Mouse (Mus musculus) forebrain, postnatal 0 days (tissue): ENCODE results near the gene Gm28305. TPM values are rescaled to one million over a fixed set of nuclear protein-coding genes. Genes with fewer than 3 reads are reported as not detected.
A peak's percentile ranks its signal among the peaks of the same experiment; 100 is the strongest.

Experiments
- ATAC-seq: fragments of 200-750 bp; cut with Nextera tagmentation; 2 replicates; pipeline ENCODE4 v1.8.0; 2017; ENCODE audit warnings: mild to moderate bottlenecking, moderate library complexity
- DNase-seq: peaks from one replicate; pipeline ENCODE4 v3.0.0-alpha.2; 2015
- H3K27ac ChIP-seq: fragments of 300-500 bp; sonication (generic); 2 replicates; pipeline ENCODE4 v1.5.1; 2014; ENCODE audit warnings: low read depth, mild to moderate bottlenecking, antibody characterized with exemption, low read length, moderate library complexity, mixed read lengths
- H3K27me3 ChIP-seq: fragments of 300-500 bp; sonication (generic); 2 replicates; pipeline ENCODE4 v1.6.1; 2014; ENCODE audit warnings: mild to moderate bottlenecking, low read length, mixed read lengths; ENCODE audit not compliant: insufficient read depth
- H3K36me3 ChIP-seq: fragments of 300-500 bp; sonication (generic); 2 replicates; pipeline ENCODE4 v1.6.1; 2014; ENCODE audit warnings: mild to moderate bottlenecking, moderate library complexity; ENCODE audit not compliant: insufficient read depth
- H3K4me1 ChIP-seq: fragments of 300-500 bp; sonication (generic); 2 replicates; pipeline ENCODE4 v1.6.1; 2014; ENCODE audit warnings: antibody characterized with exemption; ENCODE audit not compliant: insufficient read depth
- H3K4me2 ChIP-seq: fragments of 300-500 bp; sonication (generic); 2 replicates; pipeline ENCODE4 v1.6.1; 2014; ENCODE audit warnings: low read depth, mild to moderate bottlenecking, moderate library complexity
- H3K4me3 ChIP-seq: fragments of 300-500 bp; sonication (generic); 2 replicates; pipeline ENCODE4 v1.5.1; 2014; ENCODE audit warnings: low read depth, low read length, mixed read lengths
- H3K9ac ChIP-seq: fragments of 300-500 bp; sonication (generic); 2 replicates; pipeline ENCODE4 v1.6.1; 2014; ENCODE audit warnings: mild to moderate bottlenecking
- H3K9me3 ChIP-seq: fragments of 300-500 bp; sonication (generic); 2 replicates; pipeline ENCODE4 v1.6.1; 2016; ENCODE audit warnings: low read length
- CTCF ChIP-seq: sonication (generic); IDR thresholded peaks from 2 replicates; pipeline ENCODE4 v1.5.1; 2016; ENCODE audit warnings: antibody characterized with exemption, control low read depth, low read depth
- WGBS: fragments of 180-500 bp; shearing (Covaris S2); extraction: QIAGEN DNeasy Blood & Tissue Kit; methylation state at CpG from one replicate; pipeline ENCODE4 v1.1.7; 2014; 5-methylcytosine and 5-hydroxymethylcytosine counted together
- polyA plus RNA-seq: library from polyadenylated mRNA; unstranded; fragments of >200 nt; fragmentation: Nextera tagmentation; extraction: Ambion mirVana; gene quantifications from 2 replicates; pipeline ENCODE4 v1.2.1, GENCODE M21; 2015
- total RNA-seq: library from RNA; depleted of rRNA; stranded (reverse); fragments of >200 nt; gene quantifications from 2 replicates; pipeline ENCODE4 v1.2.3, GENCODE M21; 2014

The Gm28305 gene
- total and polyA plus RNA-seq, 2 experiments from 2014 or later: not detected

DNA sequence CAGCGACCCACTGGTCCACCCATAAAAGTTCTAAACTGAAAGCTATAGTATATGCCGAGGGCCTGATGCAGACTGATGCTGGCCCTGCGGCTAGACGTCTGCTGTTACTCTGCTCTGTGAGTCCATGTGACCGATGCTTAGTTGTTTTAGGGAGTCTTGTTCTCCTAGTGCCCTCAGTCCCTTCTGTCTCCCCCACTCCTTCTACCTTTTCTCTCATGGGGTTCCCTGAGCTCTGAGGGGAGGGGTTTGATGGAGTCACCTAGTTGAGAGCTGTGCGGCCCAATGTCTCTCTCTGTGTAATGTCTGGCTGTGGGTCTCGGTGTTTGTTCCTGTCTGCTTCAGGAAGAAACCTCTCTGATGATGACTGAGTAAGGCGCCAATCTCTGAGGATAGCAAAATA is 13.3 kb upstream of the Gm28305 start:
- H3K36me3 ChIP-seq: peaks cover 23% of the 10 kb centered on the region
- H3K9ac ChIP-seq: no peak overlapping the region
- H3K9me3 ChIP-seq: no peaks in the 10 kb centered on the region
- DNase-seq (no peak), ATAC-seq (no peak)
- H3K4me2 ChIP-seq: no peak overlapping the region
- H3K4me1 ChIP-seq: no peaks in the 10 kb centered on the region
- H3K27ac ChIP-seq: no peak overlapping the region
- WGBS: 96% methylated on average over 8 of the region's 8 CpGs
- H3K4me3 ChIP-seq: no peak overlapping the region
- TF ChIP-seq CTCF: no peak
- H3K27me3 ChIP-seq: no peaks in the 10 kb centered on the region

DNA sequence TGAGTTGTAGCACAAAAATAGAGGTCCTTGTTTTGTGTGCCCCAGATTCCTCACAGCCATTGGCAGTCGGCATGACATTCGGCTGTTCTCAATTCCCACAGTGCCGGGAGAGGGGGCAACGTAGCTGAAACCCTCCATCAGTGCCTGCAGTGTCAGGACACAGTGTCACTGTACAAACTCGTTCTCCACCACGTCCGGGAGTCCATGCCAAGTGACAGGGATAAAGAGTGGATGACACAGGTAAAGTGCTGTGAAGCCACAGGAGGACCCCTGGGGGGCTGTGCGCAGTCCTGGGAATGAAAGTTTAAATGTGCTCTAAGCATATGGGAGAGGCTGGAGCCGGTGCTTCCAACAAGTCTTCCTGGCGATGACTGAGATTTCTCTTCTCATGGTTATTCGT is 10.6 kb upstream of the Gm28305 start:
- no peaks in the 10 kb centered on the region for H3K27me3 ChIP-seq
- H3K36me3 ChIP-seq: peaks cover 17% of the 10 kb centered on the region
- no peaks in the 10 kb centered on the region for H3K9me3 ChIP-seq
- DNase-seq: no peak
- H3K4me2 ChIP-seq: no peak overlapping the region
- WGBS: 93% methylated on average over 11 of the region's 11 CpGs
- no peak overlapping the region for H3K27ac ChIP-seq
- no peaks in the 10 kb centered on the region for H3K4me1 ChIP-seq
- no peak for ATAC-seq
- no peak overlapping the region for H3K9ac ChIP-seq
- H3K4me3 ChIP-seq: no peak overlapping the region
- TF ChIP-seq CTCF: no peak

DNA sequence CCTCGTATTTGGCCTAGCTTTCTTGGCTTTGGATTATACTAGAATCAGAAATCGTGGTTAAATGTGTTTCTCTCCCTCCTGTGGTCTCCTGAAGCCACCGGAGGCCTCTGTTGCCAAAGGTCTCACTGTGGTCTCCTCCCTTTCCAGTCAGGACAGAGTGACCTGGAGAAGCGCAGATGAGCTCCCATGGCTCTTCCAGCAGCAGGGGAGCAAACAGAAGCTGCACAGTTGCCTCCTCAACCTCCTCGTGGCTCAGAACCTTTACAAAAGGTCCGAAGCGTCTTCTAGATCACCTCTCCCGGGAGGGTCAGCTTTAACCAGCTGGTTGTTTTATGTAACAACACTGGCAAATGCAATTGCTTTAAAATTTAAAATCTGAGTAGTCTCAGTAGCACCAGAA is 6.2 kb upstream of the Gm28305 start:
- H3K9me3 ChIP-seq: no peaks in the 10 kb centered on the region
- H3K4me1 ChIP-seq: no peaks in the 10 kb centered on the region
- H3K27me3 ChIP-seq: no peaks in the 10 kb centered on the region
- 83% methylated on average over 8 of the region's 8 CpGs for WGBS
- H3K36me3 ChIP-seq: peaks cover 9% of the 10 kb centered on the region
- TF ChIP-seq CTCF: no peak
- H3K4me2 ChIP-seq: no peak overlapping the region
- H3K9ac ChIP-seq: no peak overlapping the region
- ATAC-seq (no peak), DNase-seq (no peak)
- H3K27ac ChIP-seq: no peak overlapping the region
- no peak overlapping the region for H3K4me3 ChIP-seq

DNA sequence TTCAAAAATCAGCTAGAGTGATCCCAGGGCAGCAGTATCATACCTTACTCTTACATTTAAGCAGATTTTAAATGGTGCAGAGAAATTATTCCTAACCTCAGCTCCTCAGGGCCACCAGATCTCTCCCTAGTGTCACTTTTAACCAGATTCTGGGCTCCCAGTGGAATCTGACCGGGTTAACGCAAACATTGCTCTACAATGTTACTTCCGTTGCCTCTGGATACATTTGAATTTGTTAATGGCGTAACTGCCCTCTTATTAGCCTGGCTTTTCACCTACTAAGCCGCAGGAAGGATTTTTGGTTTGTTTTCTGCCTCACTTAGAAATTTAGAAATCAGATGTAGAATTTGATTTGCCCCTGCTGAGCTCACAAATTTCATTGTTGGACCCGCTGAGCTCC is 5.7 kb upstream of the Gm28305 start:
- no peaks in the 10 kb centered on the region for H3K9me3 ChIP-seq
- ATAC-seq: no peak
- 75% methylated on average over 6 of the region's 6 CpGs for WGBS
- H3K9ac ChIP-seq: no peak overlapping the region
- no peak overlapping the region for H3K27ac ChIP-seq
- no peak for DNase-seq
- H3K4me3 ChIP-seq: no peak overlapping the region
- H3K4me1 ChIP-seq: no peaks in the 10 kb centered on the region
- H3K27me3 ChIP-seq: no peaks in the 10 kb centered on the region
- TF ChIP-seq CTCF: no peak
- peaks cover 9% of the 10 kb centered on the region for H3K36me3 ChIP-seq
- H3K4me2 ChIP-seq: no peak overlapping the region

DNA sequence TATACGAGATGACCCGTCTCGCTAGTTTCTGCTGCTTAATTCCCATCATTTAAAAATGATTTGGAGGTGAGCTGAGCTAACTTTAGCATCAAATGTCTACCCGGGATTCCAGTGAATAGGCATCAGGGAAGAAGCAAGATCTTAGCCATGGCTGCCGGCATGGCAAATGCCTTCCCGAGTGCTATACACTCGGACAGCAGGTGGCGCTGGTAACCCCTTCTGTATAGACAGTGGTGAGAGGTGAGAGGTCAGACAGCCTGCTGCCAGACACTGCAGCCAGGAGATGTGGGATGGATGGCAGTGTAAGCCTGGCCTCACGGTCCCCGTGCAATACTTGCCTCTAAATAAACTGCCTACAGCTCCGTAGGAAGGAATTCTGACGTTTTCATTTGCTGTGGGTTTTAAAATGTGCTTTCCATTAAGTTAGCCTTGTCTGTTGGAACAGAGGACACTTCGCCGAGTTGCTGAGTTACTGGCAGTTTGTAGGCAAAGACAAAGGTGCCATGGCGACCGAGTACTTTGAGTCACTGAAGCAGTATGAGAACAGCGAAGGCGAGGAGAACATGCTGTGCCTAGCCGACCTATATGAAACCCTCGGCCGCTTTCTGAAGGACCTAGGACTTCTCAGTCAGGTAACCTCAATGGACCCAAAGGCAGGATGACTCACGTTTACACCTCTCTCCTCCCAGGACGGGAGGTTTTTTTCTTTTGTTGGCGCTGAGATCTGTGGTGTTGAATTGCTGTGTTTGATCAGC is 5.0 kb upstream of the Gm28305 start:
- DNase-seq (peak; percentile 57), ATAC-seq (peak; percentile 60; the same call in 1 of the 2 replicates)
- Histone ChIP-seq H3K36me3 (peaks cover 9% of the 10 kb centered on the region), H3K27me3 (no peaks in the 10 kb centered on the region), H3K27ac (no peak overlapping the region), H3K4me1 (no peaks in the 10 kb centered on the region), H3K9ac (no peak overlapping the region), H3K4me3 (no peak overlapping the region), H3K4me2 (no peak overlapping the region), H3K9me3 (no peaks in the 10 kb centered on the region)
- WGBS: 52% methylated on average over 24 of the region's 24 CpGs
- TF ChIP-seq CTCF: peak; percentile 75

DNA sequence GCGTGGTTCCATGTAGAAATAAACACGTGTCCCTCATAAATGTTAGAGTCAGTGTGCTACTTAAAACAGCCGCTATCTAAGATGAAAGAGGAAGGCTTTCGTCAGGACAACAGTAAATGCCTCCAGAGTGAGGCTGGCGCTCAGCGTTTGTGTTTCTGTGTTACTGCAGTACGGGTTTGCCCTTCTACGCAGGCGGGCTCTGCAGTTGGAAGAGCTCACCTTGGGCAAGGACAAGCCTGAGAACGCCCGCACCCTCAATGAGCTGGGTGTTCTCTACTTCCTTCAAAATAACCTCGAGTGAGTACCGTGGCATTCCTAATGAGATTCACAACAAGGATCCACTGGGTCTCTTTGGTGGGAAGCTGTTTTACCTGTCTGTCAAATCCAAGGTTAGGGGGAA is 2.2 kb upstream of the Gm28305 start:
- no peak for TF ChIP-seq CTCF
- no peaks in the 10 kb centered on the region for H3K27me3 ChIP-seq
- H3K9me3 ChIP-seq: no peaks in the 10 kb centered on the region
- H3K9ac ChIP-seq: no peak overlapping the region
- peaks cover 9% of the 10 kb centered on the region for H3K36me3 ChIP-seq
- H3K4me3 ChIP-seq: no peak overlapping the region
- DNase-seq (no peak), ATAC-seq (no peak)
- WGBS: 93% methylated on average over 13 of the region's 13 CpGs
- H3K4me2 ChIP-seq: no peak overlapping the region
- no peak overlapping the region for H3K27ac ChIP-seq
- H3K4me1 ChIP-seq: no peaks in the 10 kb centered on the region

DNA sequence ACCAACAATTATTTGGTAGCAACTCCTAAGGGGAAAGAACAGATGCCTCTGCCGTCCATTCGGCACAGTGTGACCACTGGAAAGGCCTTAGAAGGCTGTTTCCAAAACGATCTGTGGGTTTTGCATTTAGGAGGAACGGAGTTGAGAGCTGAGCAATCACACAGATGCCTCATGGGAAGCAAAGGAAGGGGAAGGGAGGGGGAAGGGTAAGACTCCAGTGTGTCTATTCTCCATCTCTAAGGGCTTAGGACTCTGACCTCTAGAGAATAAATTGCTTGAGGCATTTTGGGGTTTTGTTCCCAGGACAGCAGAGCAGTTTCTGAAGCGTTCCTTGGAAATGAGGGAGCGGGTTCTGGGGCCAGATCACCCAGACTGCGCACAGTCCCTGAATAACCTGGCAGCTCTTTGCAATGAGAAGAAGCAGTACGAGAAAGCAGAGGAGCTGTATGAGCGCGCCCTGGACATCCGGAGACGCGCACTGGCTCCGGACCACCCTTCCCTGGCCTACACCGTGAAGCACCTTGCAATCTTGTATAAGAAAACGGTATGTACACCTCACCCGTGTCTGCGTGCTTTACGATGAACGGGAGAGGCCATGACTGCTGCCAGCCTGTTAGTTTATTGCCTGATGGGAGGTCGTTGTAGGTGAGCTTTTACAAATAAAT is 1.3 kb upstream of the Gm28305 start:
- 94% methylated on average over 21 of the region's 21 CpGs for WGBS
- Histone ChIP-seq H3K9me3 (no peaks in the 10 kb centered on the region), H3K4me2 (no peak overlapping the region), H3K4me3 (no peak overlapping the region), H3K36me3 (peaks cover 12% of the 10 kb centered on the region), H3K27ac (no peak overlapping the region), H3K9ac (no peak overlapping the region), H3K27me3 (no peaks in the 10 kb centered on the region), H3K4me1 (no peaks in the 10 kb centered on the region)
- DNase-seq: no peak
- ATAC-seq: no peak
- TF ChIP-seq CTCF: no peak
